Mouse (Mus musculus): ENCODE data around the gene Gm47791.

Gm47791 gene

DNA sequence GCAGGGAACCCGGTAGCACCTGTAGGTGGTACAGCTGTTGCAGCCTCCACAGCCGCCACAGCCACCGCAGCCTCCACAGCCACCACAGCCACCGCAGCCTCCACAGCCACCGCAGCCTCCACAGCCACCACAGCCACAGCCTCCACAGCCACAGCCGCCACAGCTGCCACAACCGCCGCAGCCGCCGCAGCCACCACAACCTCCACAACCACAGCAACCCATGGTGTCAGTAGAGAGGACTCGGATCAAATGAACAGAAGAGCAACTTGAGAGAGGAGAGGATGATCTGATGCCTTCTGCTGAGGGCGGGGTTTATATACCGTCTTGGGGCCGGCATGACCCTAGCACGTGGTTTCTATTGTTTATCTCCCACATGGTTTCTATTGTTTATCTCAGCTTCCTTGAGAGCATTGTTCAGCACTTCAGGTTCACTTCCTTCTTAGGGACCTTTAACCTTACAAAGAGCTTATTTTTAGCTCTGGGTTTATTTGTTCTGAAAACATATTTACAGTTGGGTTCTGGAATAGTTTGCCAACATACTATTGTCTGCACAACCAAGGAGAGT lies at the start of gene Gm47791:
Gm47791 (minus strand) TSS at position 222 of the 565 bp plus-strand sequence.
- DNase-seq (ENCODE audit: low read depth in 1 of 2, low spot score in 2 of 2), result no peak

DNA sequence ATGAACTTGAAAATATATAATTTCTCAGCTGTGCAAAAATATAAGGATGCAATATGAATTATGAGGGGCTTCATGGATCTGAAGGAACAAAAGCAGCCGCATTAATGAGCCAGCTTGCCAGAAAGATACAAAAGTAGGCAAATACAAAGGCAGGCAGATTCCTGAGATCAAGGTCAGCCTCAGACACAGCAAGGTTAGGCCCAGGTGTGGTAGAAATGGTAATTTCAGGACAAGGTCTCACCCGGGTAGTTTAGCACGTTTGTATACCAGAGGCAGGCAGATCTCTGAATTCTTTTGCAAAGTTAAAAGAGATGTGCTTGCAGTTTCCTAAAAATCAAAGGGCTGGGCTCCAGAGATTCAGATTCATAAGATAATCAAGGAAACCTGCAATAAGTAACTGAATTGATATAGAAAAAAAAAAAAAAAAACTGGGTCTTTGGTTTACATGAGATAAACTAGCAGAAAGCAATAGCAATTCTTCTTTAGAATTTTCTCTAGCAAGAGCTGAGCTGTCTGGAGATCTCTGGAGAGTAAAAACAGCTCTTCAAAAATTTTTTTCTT lies 49.7 kb upstream of the Gm47791 start:
- DNase-seq (ENCODE audit: low read depth in 1 of 2, low spot score in 2 of 2), result no peak

- no peak for DNase-seq (ENCODE audit: low read depth in 1 of 2, low spot score in 2 of 2)
These were observed 49.1 kb upstream of the Gm47791 start for GRCm38 (mm10) chr1:82820179-82820578.

- DNase-seq (ENCODE audit: low read depth in 1 of 2, low spot score in 2 of 2), result no peak
These were observed 48.3 kb upstream of the Gm47791 start for GRCm38 (mm10) chr1:82819366-82819765.

DNA sequence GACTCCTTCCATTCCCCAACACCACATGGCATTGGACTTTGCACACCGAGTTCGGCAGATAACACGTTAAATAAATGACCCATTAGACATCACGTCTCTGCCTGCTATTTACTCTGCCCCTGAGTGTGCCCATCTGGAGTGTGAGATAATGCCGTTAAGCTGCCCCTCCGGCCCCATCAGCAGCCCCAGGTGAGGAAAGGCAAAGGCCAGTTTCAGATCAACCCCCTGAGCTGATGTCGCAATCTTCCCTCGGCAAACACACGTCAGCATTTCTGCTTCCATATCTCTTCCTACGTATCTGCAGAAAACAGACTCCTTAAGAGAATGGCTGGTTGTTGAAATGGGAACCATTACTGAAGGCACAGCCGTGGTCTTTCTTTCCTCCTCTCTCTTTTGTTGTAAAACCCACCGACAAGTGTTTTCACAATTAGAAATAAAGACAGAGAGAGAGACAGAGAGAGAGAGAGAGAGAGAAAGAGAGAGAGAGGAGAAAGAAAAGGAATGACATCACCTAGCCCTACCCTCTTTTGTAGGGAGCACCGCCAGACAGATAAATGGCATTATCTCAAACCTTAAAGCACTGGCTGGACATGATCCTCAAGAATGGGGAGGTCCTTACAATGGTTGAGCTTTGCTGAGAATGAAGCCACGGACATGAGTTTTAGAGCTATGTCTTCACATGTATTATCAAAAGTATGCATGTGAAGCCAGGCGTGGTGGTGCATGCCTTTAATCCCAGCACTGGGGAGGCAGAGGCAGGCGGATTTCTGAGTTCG lies 45.1 kb upstream of the Gm47791 start:
- DNase-seq (ENCODE audit: low read depth in 1 of 2, low spot score in 2 of 2), result no peak

DNA sequence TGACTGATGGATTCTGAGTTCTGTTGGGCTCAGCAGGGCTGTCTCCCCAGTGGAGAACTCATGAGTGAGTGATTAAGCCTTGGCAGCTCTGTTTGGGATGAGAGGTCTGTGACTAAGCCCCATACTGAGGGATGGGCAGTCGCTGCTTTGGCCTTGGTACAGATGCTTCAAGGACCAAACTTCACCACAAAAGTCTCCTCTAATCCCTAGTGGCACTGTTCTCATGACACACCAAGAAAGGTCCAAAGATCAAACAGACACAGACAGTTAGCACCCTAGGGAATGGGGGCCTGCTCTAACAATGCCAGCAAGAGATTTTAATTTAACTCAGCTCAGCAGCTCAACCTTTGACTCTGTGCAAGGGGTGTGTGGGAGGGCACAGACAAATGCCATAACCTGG lies 40.7 kb upstream of the Gm47791 start:
- no peak for DNase-seq (ENCODE audit: low read depth in 1 of 2, low spot score in 2 of 2)

DNA sequence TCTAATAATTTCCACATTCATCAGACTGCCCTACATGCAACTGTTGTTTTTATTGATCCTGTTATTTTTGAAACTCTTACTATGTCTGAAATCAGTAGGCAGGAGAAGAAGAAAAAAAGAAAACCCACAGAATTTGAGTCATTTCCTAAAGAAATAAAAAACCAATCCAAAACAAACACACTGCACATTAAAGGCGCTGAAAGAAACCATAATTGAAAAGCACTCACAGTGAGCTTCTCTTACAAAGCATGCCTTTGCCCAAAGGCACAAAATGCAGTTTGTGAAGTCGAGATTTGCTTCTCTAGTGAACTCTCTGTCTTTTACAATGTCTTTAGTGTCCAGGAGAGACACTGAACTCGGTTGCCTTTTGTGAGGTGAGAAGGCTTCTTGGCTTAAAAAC lies 37.5 kb upstream of the Gm47791 start:
- no peak for DNase-seq (ENCODE audit: low read depth in 1 of 2, low spot score in 2 of 2)

- DNase-seq (ENCODE audit: low read depth in 1 of 2, low spot score in 2 of 2), result no peak
These were observed 36.2 kb upstream of the Gm47791 start for GRCm38 (mm10) chr1:82807206-82807605.

- DNase-seq (ENCODE audit: low read depth in 1 of 2, low spot score in 2 of 2), result no peak
These were observed 35.3 kb upstream of the Gm47791 start for GRCm38 (mm10) chr1:82806391-82806790.

GRCm38 (mm10) chr1:82804059-82804458 lies 33.0 kb upstream of the Gm47791 start:
- DNase-seq (ENCODE audit: low read depth in 1 of 2, low spot score in 2 of 2), result no peak

- DNase-seq (ENCODE audit: low read depth in 1 of 2, low spot score in 2 of 2), result no peak
These were observed 32.6 kb upstream of the Gm47791 start for GRCm38 (mm10) chr1:82803608-82804007.

GRCm38 (mm10) chr1:82801105-82801783 lies 30.2 kb upstream of the Gm47791 start:
- DNase-seq (ENCODE audit: low read depth in 1 of 2, low spot score in 2 of 2), result no peak

- DNase-seq (ENCODE audit: low read depth in 1 of 2, low spot score in 2 of 2), result peak; percentile 16 to 27
These were observed 27.9 kb upstream of the Gm47791 start for GRCm38 (mm10) chr1:82798922-82799321.

DNA sequence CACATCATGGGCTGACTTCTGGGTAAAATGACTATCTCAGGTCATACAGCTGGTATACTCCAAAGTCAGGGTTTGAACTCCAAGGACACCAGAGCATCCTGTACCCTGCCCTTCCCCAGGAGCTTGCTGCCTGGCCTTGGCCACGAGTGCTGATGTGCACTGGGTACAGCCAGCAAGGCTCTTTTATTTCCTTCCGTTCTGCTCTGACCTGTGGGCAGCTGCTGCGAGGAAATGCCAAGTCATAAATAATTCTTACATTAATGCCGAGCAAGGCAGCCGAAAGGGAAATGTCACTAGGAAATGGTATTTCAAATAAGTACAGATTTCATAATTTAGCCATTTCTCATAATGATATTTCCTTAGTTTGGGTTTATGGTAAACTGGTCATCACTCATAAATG lies 27.3 kb upstream of the Gm47791 start:
- DNase-seq (ENCODE audit: low read depth in 1 of 2, low spot score in 2 of 2), result no peak

DNA sequence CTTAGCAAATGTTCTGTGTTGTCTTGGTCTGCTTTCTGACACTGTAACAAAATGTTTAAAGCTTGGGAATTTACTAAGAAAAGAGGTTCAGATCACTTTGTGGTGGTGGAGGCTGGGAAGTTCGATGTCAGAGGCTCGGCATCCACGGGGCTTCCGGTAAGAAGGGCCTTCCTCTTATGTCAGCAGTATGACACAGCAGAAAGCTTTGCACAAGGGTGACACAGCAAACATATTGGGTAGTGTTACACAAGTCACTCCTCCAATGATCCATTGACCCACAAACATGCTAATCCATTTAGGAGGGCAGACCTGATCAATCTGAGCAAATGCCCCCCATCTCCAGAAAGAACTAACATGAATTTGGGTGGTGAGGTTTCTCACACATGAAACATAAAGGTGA lies 26.0 kb upstream of the Gm47791 start:
- DNase-seq (ENCODE audit: low read depth in 1 of 2, low spot score in 2 of 2), result no peak

- no peak for DNase-seq (ENCODE audit: low read depth in 1 of 2, low spot score in 2 of 2)
These were observed 24.8 kb upstream of the Gm47791 start for GRCm38 (mm10) chr1:82795702-82796443.

DNA sequence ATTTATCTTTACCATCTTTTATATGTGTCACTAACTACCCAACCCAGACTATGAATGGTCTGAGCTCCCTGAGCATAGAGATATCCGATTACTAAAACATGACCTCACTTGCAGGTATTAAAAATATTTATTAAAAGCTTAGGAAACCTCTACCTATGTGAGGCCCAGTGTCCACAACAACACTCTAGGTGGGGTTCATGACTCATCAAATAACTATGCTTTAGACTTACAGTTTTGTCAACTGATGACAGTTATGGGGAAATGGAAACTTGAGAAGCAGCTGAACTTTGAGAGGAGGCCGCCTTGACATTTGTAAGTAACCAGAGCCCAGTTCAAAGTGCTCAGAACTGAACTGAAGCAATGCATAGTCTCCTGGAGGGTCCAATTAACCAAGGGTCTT lies 24.2 kb upstream of the Gm47791 start:
- DNase-seq (ENCODE audit: low read depth in 1 of 2, low spot score in 2 of 2), result no peak

DNA sequence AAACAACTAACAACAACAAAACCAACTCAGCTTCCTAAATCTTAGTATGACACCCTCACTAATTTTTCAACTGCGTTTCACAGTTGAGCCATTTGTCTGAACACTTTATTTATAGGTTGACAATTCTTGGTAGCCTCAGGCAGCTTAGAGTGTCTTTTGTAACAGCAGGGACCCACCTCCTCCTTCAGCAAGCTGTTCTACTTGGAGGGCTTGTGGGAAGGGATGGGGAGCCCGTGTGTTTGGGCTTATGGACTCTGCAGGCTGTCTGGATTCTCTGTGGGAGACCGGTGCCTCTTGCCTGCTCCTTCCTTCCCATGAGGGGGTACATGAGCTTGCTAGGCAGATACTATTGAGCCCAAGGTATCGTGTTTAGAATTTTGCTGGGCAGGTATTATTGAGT lies 22.9 kb upstream of the Gm47791 start:
- no peak for DNase-seq (ENCODE audit: low read depth in 1 of 2, low spot score in 2 of 2)

- DNase-seq (ENCODE audit: low read depth in 1 of 2, low spot score in 2 of 2), result no peak
These were observed 22.1 kb upstream of the Gm47791 start for GRCm38 (mm10) chr1:82793110-82793509.

DNA sequence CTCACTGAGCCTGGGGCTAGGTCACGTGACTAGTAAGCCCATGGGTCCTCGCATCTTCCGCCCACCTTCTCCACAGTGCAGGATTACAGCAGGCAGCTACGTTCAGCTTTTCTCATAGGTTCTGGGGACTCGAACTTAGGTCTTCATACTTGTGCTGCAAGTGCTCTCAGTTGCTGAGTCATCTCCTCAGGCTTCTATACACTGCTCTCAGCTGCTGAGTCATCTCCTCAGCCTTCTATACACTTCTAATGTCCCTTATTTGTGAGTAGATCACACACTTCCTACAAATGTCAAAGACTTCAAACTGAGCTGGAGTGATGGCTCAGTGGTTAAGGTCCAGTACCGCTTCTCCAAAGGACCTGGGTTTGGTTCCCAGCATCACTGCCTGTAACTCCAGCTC lies 21.2 kb upstream of the Gm47791 start:
- no peak for DNase-seq (ENCODE audit: low read depth in 1 of 2, low spot score in 2 of 2)

DNA sequence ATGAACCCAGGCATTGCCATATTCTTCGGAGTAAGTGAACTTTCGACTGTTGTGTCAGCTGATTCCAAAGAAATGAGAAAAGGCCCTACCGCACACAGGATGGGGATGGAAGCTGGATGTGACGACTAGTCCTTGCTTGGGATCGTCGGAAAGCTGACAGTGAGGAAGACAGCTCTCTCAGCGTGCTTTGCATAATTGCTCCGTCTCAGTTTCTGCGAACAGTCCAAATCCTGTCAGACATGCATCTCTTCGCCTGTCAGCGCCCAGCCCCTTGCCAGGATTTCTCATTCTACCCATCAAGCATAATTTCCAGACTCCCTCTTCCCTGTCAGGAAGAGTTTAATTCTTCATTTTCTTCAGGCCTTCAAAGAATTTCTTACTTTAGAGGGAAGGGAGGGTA lies 20.1 kb upstream of the Gm47791 start:
- no peak for DNase-seq (ENCODE audit: low read depth in 1 of 2, low spot score in 2 of 2)
